Mouse (Mus musculus): ENCODE results near the gene Dupd1.

- TF ChIP-seq CTCF (IDR thresholded peaks at IDR 0.05; ENCODE audit: control insufficient read depth, insufficient read depth, insufficient read length): no peak
- TF ChIP-seq USF1 (IDR thresholded peaks at IDR 0.05; ENCODE audit: low read depth): no peak
- no peak for TF ChIP-seq MAX (IDR thresholded peaks at IDR 0.05)
- no peak for TF ChIP-seq MYOG (IDR thresholded peaks at IDR 0.05; ENCODE audit: control insufficient read depth, extremely low read depth, insufficient read length)
Observed at GRCm38 (mm10) chr14:21741314-21741713, 26.9 kb upstream of the Dupd1 start.

Measured in C2C12 (cell line).